Mouse (Mus musculus) megakaryocyte, embryonic 14.5 days (primary cell): ENCODE data around the gene Tnni3.
"Not testable (repeated sequence)": the region's sequence is repeated elsewhere in the genome, so short reads cannot be mapped to it uniquely, and the experiment has no call there.

ENCODE experiments used
- FLI1 ChIP-seq: IDR thresholded peaks from 2 replicates; pipeline ENCODE4 v1.6.1; 2012; ENCODE audit warnings: low read length, inconsistent platforms, mixed read lengths
- GATA1 ChIP-seq: IDR thresholded peaks from 3 replicates; pipeline ENCODE4 v1.6.1; 2012; ENCODE audit warnings: mixed read lengths, low read length, inconsistent platforms, borderline replicate concordance

GRCm38 (mm10) chr7:4530166-4530565, 6.1 kb upstream of the Tnni3 start:
- not testable (repeated sequence) for TF ChIP-seq GATA1, FLI1
